In the genomic region with DNA sequence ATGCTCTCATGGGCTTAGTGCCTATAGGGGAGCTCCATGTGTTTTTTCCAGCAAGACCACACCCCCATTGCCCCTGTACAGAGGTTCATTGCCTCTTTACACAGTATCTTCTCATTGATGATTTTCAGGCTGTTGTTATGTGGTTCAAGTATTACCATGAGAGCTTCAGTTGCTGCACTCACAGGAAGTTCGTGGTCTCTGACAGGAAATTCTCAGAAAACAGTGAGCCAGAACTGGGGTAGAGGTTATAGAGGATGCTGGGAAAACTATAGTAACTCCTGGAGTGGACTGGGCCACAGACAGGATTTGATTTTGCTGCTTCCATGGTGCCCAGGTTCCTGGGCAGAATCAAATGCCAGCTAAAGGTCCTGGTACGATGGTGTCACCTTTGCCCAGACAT, we compare ENCODE assay signal across 10 mouse cellular contexts. TPM values are rescaled to one million over a fixed set of nuclear protein-coding genes. Genes with fewer than 3 reads are reported as not detected.
DNase-seq lines count a peak whose midpoint lies in the region; ATAC-seq lines count a peak whose summit lies in the region.
"Had no signal": no experiment of that assay in that cellular context is flagged by ENCODE, and none has a peak within 500 bp of the region (broad histone marks: within the 10 kb centered on the region; RNA-seq: fewer than 3 reads in every experiment).

No protein-coding gene starts in this region.

- peaks cover 17% of the 10 kb centered on the region for H3K4me1 ChIP-seq in kidney, embryonic 15.5 days
- H3K4me1 ChIP-seq in liver, embryonic 15.5 days (replicated peaks), result peaks cover 32% of the 10 kb centered on the region
- H3K4me1 ChIP-seq in stomach, embryonic 16.5 days (ENCODE audit: control insufficient read depth, insufficient read depth, low read length), result peaks cover 8% of the 10 kb centered on the region

- peak overlapping the region; percentile 19; the same call in 1 of the 2 replicates for H3K4me3 ChIP-seq in kidney, embryonic 15.5 days (replicated peaks)
- H3K4me3 ChIP-seq in liver, embryonic 15.5 days (replicated peaks), result peak overlapping the region; percentile 12; the same call in 1 of the 2 replicates
- H3K4me3 ChIP-seq in stomach, embryonic 16.5 days (replicated peaks; ENCODE audit: low read length), result no peak overlapping the region
- H3K4me3 ChIP-seq: hindbrain, embryonic 15.5 days had no signal

- peaks cover 14% of the 10 kb centered on the region for H3K36me3 ChIP-seq in kidney, embryonic 15.5 days
- peaks cover 9% of the 10 kb centered on the region for H3K36me3 ChIP-seq in liver, embryonic 15.5 days (replicated peaks)
- peaks cover 8% of the 10 kb centered on the region; the same call in 1 of the 2 replicates for H3K36me3 ChIP-seq in stomach, embryonic 16.5 days (ENCODE audit: control insufficient read depth, insufficient read depth, low read length)
- H3K36me3 ChIP-seq: hindbrain, embryonic 15.5 days had no signal

- H3K9ac ChIP-seq in kidney, embryonic 15.5 days, result no peak overlapping the region
- no peak overlapping the region for H3K9ac ChIP-seq in liver, embryonic 15.5 days
- H3K9ac ChIP-seq in stomach, embryonic 16.5 days (ENCODE audit: low read length), result peak overlapping the region; percentile 39; the same call in 1 of the 2 replicates
- H3K9ac ChIP-seq: hindbrain, embryonic 15.5 days had no signal

- no peaks in the 10 kb centered on the region for H3K27me3 ChIP-seq in kidney, embryonic 15.5 days
- no peaks in the 10 kb centered on the region for H3K27me3 ChIP-seq in liver, embryonic 15.5 days
- no peaks in the 10 kb centered on the region for H3K27me3 ChIP-seq in stomach, embryonic 16.5 days (ENCODE audit: control insufficient read depth, insufficient read depth, low read length)

- H3K27ac ChIP-seq in kidney, embryonic 15.5 days, result 0 out of 2 replicates have a peak overlapping the region, but pooled peaks have one; percentile 41
- H3K27ac ChIP-seq in liver, embryonic 15.5 days (replicated peaks), result no peak overlapping the region
- no peak overlapping the region for H3K27ac ChIP-seq in stomach, embryonic 16.5 days (ENCODE audit: low read length)
- H3K27ac ChIP-seq: hindbrain, embryonic 15.5 days had no signal

- no peaks in the 10 kb centered on the region; the same call in 1 of the 2 replicates for H3K9me3 ChIP-seq in kidney, embryonic 15.5 days (replicated peaks)
- H3K9me3 ChIP-seq in liver, embryonic 15.5 days (replicated peaks), result no peaks in the 10 kb centered on the region
- no peaks in the 10 kb centered on the region; the same call in 1 of the 2 replicates for H3K9me3 ChIP-seq in stomach, embryonic 16.5 days (replicated peaks; ENCODE audit: control insufficient read depth, low read length)
- H3K9me3 ChIP-seq: hindbrain, embryonic 15.5 days had no signal

- no peak for ATAC-seq in kidney, embryonic 15.5 days (replicated peaks; ENCODE audit: low FRiP score)
- no peak for ATAC-seq in liver, embryonic 15.5 days (ENCODE audit: insufficient read depth)
- no peak for ATAC-seq in stomach, embryonic 16.5 days (ENCODE audit: insufficient read depth, low FRiP score)

- DNase-seq in kidney, postnatal 4 days, result no peak
- DNase-seq in NIH3T3 (ENCODE audit: low read depth), result peak; percentile 29
- no peak for DNase-seq in right cerebral cortex, postnatal 36 days (ENCODE audit: low spot score in 2 of 2)
- no peak for DNase-seq in urinary bladder, adult 18-20 months (ENCODE audit: low spot score in 2 of 2)
- no peak for DNase-seq in left cerebral cortex, adult 8-10 months (ENCODE audit: low spot score in 2 of 2)
- DNase-seq: right cerebral cortex, postnatal 14 days had no signal

- 74% methylated on average over 2 of the region's 2 CpGs for WGBS in kidney, embryonic 15.5 days
- WGBS in liver, embryonic 15.5 days (ENCODE audit: insufficient replicate concordance), result 44% methylated on average over 2 of the region's 2 CpGs
- WGBS in stomach, embryonic 16.5 days, result 80% methylated on average over 2 of the region's 2 CpGs

- H3K4me2 ChIP-seq in kidney, embryonic 15.5 days, result peak overlapping the region; percentile 43; the same call in 1 of the 2 replicates
- H3K4me2 ChIP-seq in liver, embryonic 15.5 days, result peak overlapping the region; percentile 51
- peak overlapping the region; percentile 50 for H3K4me2 ChIP-seq in stomach, embryonic 16.5 days (ENCODE audit: low read depth, low read length)
- H3K4me2 ChIP-seq: hindbrain, embryonic 15.5 days had no signal

RNA-seq across cellular contexts. Expression of gene Casp8, which starts 2.2 kb away (rescaled TPM):
- 41.3 and 41.8 TPM in 2 replicates for polyA plus RNA-seq in kidney, embryonic 15.5 days (2015; fragmentation: Nextera tagmentation; extraction: Ambion mirVana)
- 13.7 and 13.8 TPM in 2 replicates for polyA plus RNA-seq in liver, embryonic 15.5 days (2015; fragmentation: Nextera tagmentation; extraction: Ambion mirVana)
- polyA plus RNA-seq in stomach, embryonic 16.5 days (2015; fragmentation: Nextera tagmentation; extraction: Ambion mirVana), result 43.9 and 44.2 TPM in 2 replicates
- 1 to 10 TPM; 2.0 to 4.2 (median 3.1) TPM for total RNA-seq in left cerebral cortex, adult 8-10 months (2022)
